Mouse (Mus musculus): Measurements from ENCODE around the gene Crat. TPM values are rescaled to one million over a fixed set of nuclear protein-coding genes. Genes with fewer than 3 reads are reported as not detected.

Crat gene
- polyA plus RNA-seq, 1 experiment from 2014 or later = 30.6 TPM

GRCm38 (mm10) chr2:30415936-30416648 is 479 bp upstream of the Crat start, which contains the start of gene Ptpa:
Gene Ptpa, plus strand, starts transcription at chr2:30416039.
- Histone ChIP-seq H3K27me3 (ENCODE audit: control insufficient read depth, insufficient read depth, low read length) (no peaks in the 10 kb centered on the region), H3K27ac (ENCODE audit: low read depth, low read length) (peak within 1 kb of the TSS; percentile 93), H3K4me2 (replicated peaks; ENCODE audit: low read depth, low read length) (peak within 1 kb of the TSS; percentile 82), H3K4me1 (ENCODE audit: control insufficient read depth, insufficient read depth, low read length) (peaks cover 29% of the 10 kb centered on the region), H3K4me3 (ENCODE audit: low read length) (peak within 1 kb of the TSS; percentile 64), H3K9ac (ENCODE audit: low read depth, low read length) (peak within 1 kb of the TSS; percentile 96), H3K9me3 (ENCODE audit: control insufficient read depth, low read length) (no peaks in the 10 kb centered on the region), H3K36me3 (ENCODE audit: control insufficient read depth, insufficient read depth, low read length) (peaks cover 4% of the 10 kb centered on the region; the same call in 1 of the 2 replicates)
- under 1% methylated on average over 63 of the region's 67 CpGs for WGBS
- ATAC-seq (ENCODE audit: low FRiP score, low TSS enrichment) = peak; percentile 87

- H3K9me3 ChIP-seq (ENCODE audit: control insufficient read depth, low read length) = no peaks in the 10 kb centered on the region
- peaks cover 28% of the 10 kb centered on the region for H3K4me1 ChIP-seq (ENCODE audit: control insufficient read depth, insufficient read depth, low read length)
- 48% methylated on average over 5 of the region's 5 CpGs for WGBS
- H3K27ac ChIP-seq (ENCODE audit: low read depth, low read length) = no peak overlapping the region
- H3K9ac ChIP-seq (ENCODE audit: low read depth, low read length) = peak overlapping the region; percentile 96; the same call in 1 of the 2 replicates
- H3K36me3 ChIP-seq (ENCODE audit: control insufficient read depth, insufficient read depth, low read length) = peaks cover 9% of the 10 kb centered on the region; the same call in 1 of the 2 replicates
- peak; percentile 2; the same call in 1 of the 2 replicates for ATAC-seq (ENCODE audit: low FRiP score, low TSS enrichment)
- H3K4me2 ChIP-seq (replicated peaks; ENCODE audit: low read depth, low read length) = peak overlapping the region; percentile 82
- peak overlapping the region; percentile 64 for H3K4me3 ChIP-seq (ENCODE audit: low read length)
- H3K27me3 ChIP-seq (ENCODE audit: control insufficient read depth, insufficient read depth, low read length) = no peaks in the 10 kb centered on the region
Observed at GRCm38 (mm10) chr2:30414681-30415080, 932 bp downstream of the Crat start.

- Histone ChIP-seq H3K9ac (ENCODE audit: low read depth, low read length) (no peak overlapping the region), H3K9me3 (ENCODE audit: control insufficient read depth, low read length) (no peaks in the 10 kb centered on the region), H3K4me1 (ENCODE audit: control insufficient read depth, insufficient read depth, low read length) (peaks cover 22% of the 10 kb centered on the region), H3K4me2 (replicated peaks; ENCODE audit: low read depth, low read length) (no peak overlapping the region), H3K4me3 (ENCODE audit: low read length) (peak overlapping the region; percentile 64; the same call in 1 of the 2 replicates), H3K36me3 (ENCODE audit: control insufficient read depth, insufficient read depth, low read length) (peaks cover 12% of the 10 kb centered on the region; the same call in 1 of the 2 replicates), H3K27me3 (ENCODE audit: control insufficient read depth, insufficient read depth, low read length) (no peaks in the 10 kb centered on the region), H3K27ac (ENCODE audit: low read depth, low read length) (no peak overlapping the region)
- WGBS = 92% methylated on average over 4 of the region's 4 CpGs
- no peak for ATAC-seq (ENCODE audit: low FRiP score, low TSS enrichment)
Observed at GRCm38 (mm10) chr2:30414101-30414500, 1.5 kb downstream of the Crat start.

- Histone ChIP-seq H3K4me3 (ENCODE audit: low read length) (no peak overlapping the region), H3K27me3 (ENCODE audit: control insufficient read depth, insufficient read depth, low read length) (no peaks in the 10 kb centered on the region), H3K27ac (ENCODE audit: low read depth, low read length) (no peak overlapping the region), H3K36me3 (ENCODE audit: control insufficient read depth, insufficient read depth, low read length) (peaks cover 19% of the 10 kb centered on the region; the same call in 1 of the 2 replicates), H3K4me2 (replicated peaks; ENCODE audit: low read depth, low read length) (no peak overlapping the region), H3K9me3 (ENCODE audit: control insufficient read depth, low read length) (no peaks in the 10 kb centered on the region), H3K9ac (ENCODE audit: low read depth, low read length) (no peak overlapping the region), H3K4me1 (ENCODE audit: control insufficient read depth, insufficient read depth, low read length) (peaks cover 14% of the 10 kb centered on the region)
- ATAC-seq (ENCODE audit: low FRiP score, low TSS enrichment) = no peak
- 82% methylated on average over 16 of the region's 16 CpGs for WGBS
Observed at GRCm38 (mm10) chr2:30413038-30413973, 2.3 kb downstream of the Crat start.

- ATAC-seq (ENCODE audit: low FRiP score, low TSS enrichment) = no peak
- no peak overlapping the region for H3K4me3 ChIP-seq (ENCODE audit: low read length)
- no peak overlapping the region for H3K9ac ChIP-seq (ENCODE audit: low read depth, low read length)
- no peaks in the 10 kb centered on the region for H3K9me3 ChIP-seq (ENCODE audit: control insufficient read depth, low read length)
- 84% methylated on average over 5 of the region's 5 CpGs for WGBS
- no peaks in the 10 kb centered on the region for H3K27me3 ChIP-seq (ENCODE audit: control insufficient read depth, insufficient read depth, low read length)
- H3K4me1 ChIP-seq (ENCODE audit: control insufficient read depth, insufficient read depth, low read length) = 0 out of 2 replicates have a peak, but pooled peaks cover under 1% of the 10 kb centered on the region
- peaks cover 34% of the 10 kb centered on the region for H3K36me3 ChIP-seq (ENCODE audit: control insufficient read depth, insufficient read depth, low read length)
- H3K4me2 ChIP-seq (replicated peaks; ENCODE audit: low read depth, low read length) = no peak overlapping the region
- no peak overlapping the region for H3K27ac ChIP-seq (ENCODE audit: low read depth, low read length)
Observed at GRCm38 (mm10) chr2:30409454-30410176, 6.0 kb downstream of the Crat start.

- H3K9me3 ChIP-seq (ENCODE audit: control insufficient read depth, low read length) = no peaks in the 10 kb centered on the region
- no peaks in the 10 kb centered on the region for H3K27me3 ChIP-seq (ENCODE audit: control insufficient read depth, insufficient read depth, low read length)
- no peak overlapping the region for H3K4me3 ChIP-seq (ENCODE audit: low read length)
- peaks cover 40% of the 10 kb centered on the region for H3K36me3 ChIP-seq (ENCODE audit: control insufficient read depth, insufficient read depth, low read length)
- ATAC-seq (ENCODE audit: low FRiP score, low TSS enrichment) = no peak
- no peak overlapping the region for H3K9ac ChIP-seq (ENCODE audit: low read depth, low read length)
- no peak overlapping the region for H3K4me2 ChIP-seq (replicated peaks; ENCODE audit: low read depth, low read length)
- H3K27ac ChIP-seq (ENCODE audit: low read depth, low read length) = no peak overlapping the region
- no peaks in the 10 kb centered on the region for H3K4me1 ChIP-seq (ENCODE audit: control insufficient read depth, insufficient read depth, low read length)
- WGBS = 81% methylated on average over 8 of the region's 8 CpGs
Observed at GRCm38 (mm10) chr2:30408452-30409100, 7.0 kb downstream of the Crat start.

GRCm38 (mm10) chr2:30407778-30408177 is 7.8 kb downstream of the Crat start:
- no peak overlapping the region for H3K4me2 ChIP-seq (replicated peaks; ENCODE audit: low read depth, low read length)
- no peaks in the 10 kb centered on the region for H3K9me3 ChIP-seq (ENCODE audit: control insufficient read depth, low read length)
- no peak overlapping the region for H3K27ac ChIP-seq (ENCODE audit: low read depth, low read length)
- H3K36me3 ChIP-seq (ENCODE audit: control insufficient read depth, insufficient read depth, low read length) = peaks cover 44% of the 10 kb centered on the region
- WGBS = 93% methylated on average over 10 of the region's 10 CpGs
- no peak overlapping the region for H3K4me3 ChIP-seq (ENCODE audit: low read length)
- H3K9ac ChIP-seq (ENCODE audit: low read depth, low read length) = no peak overlapping the region
- no peaks in the 10 kb centered on the region for H3K4me1 ChIP-seq (ENCODE audit: control insufficient read depth, insufficient read depth, low read length)
- no peak for ATAC-seq (ENCODE audit: low FRiP score, low TSS enrichment)
- H3K27me3 ChIP-seq (ENCODE audit: control insufficient read depth, insufficient read depth, low read length) = no peaks in the 10 kb centered on the region

GRCm38 (mm10) chr2:30407221-30407620 is 8.4 kb downstream of the Crat start:
- no peak overlapping the region for H3K4me2 ChIP-seq (replicated peaks; ENCODE audit: low read depth, low read length)
- no peaks in the 10 kb centered on the region for H3K9me3 ChIP-seq (ENCODE audit: control insufficient read depth, low read length)
- H3K27me3 ChIP-seq (ENCODE audit: control insufficient read depth, insufficient read depth, low read length) = no peaks in the 10 kb centered on the region
- H3K4me1 ChIP-seq (ENCODE audit: control insufficient read depth, insufficient read depth, low read length) = no peaks in the 10 kb centered on the region
- no peak overlapping the region for H3K4me3 ChIP-seq (ENCODE audit: low read length)
- no peak overlapping the region for H3K27ac ChIP-seq (ENCODE audit: low read depth, low read length)
- peaks cover 44% of the 10 kb centered on the region for H3K36me3 ChIP-seq (ENCODE audit: control insufficient read depth, insufficient read depth, low read length)
- 86% methylated on average over 2 of the region's 2 CpGs for WGBS
- H3K9ac ChIP-seq (ENCODE audit: low read depth, low read length) = no peak overlapping the region
- no peak for ATAC-seq (ENCODE audit: low FRiP score, low TSS enrichment)

Measured in kidney, embryonic 14.5 days (tissue).